Mouse (Mus musculus) C2C12 (cell line): Measurements from ENCODE around the gene Pard3b.

Experiments used
- CEBPB ChIP-seq: IDR thresholded peaks from one replicate; pipeline ENCODE4 v1.6.1; 2011; ENCODE audit warnings: low read depth, mild to moderate bottlenecking, control low read depth, moderate library complexity
- CTCF ChIP-seq: IDR thresholded peaks from one replicate; pipeline ENCODE4 v1.5.1; 2011; ENCODE audit not compliant: control insufficient read depth, insufficient read depth, insufficient read length
- MAX ChIP-seq: IDR thresholded peaks from one replicate; pipeline ENCODE4 v1.6.1; 2011; ENCODE audit warnings: mild to moderate bottlenecking, control low read depth
- MYOG ChIP-seq: IDR thresholded peaks from one replicate; pipeline ENCODE4 v1.6.1; 2011; ENCODE audit not compliant: control insufficient read depth, insufficient read length; ENCODE audit errors: extremely low read depth
- USF1 ChIP-seq: IDR thresholded peaks from one replicate; pipeline ENCODE4 v1.6.1; 2011; ENCODE audit warnings: low read depth, mild to moderate bottlenecking, control low read depth, moderate library complexity

- TF ChIP-seq CTCF = no peak
- no peak for TF ChIP-seq USF1
- TF ChIP-seq MYOG = no peak
- TF ChIP-seq MAX = no peak
- no peak for TF ChIP-seq CEBPB
These were observed 22.4 kb upstream of the Pard3b start for GRCm38 (mm10) chr1:61616176-61616575.
